Mouse (Mus musculus) bone marrow, adult 2 months (tissue): Measurements from ENCODE around the gene Gm13697.

Source experiments
- CTCF ChIP-seq: fragments of 200-500 bp; IDR thresholded peaks from 2 replicates; pipeline ENCODE4 v1.5.1; 2011; ENCODE audit warnings: low read length, control low read depth; ENCODE audit not compliant: control insufficient read depth, insufficient read depth
- POLR2A ChIP-seq: fragments of 200-500 bp; IDR thresholded peaks from 2 replicates; pipeline ENCODE4 v1.6.1; 2011; ENCODE audit warnings: low read depth, mild to moderate bottlenecking, control low read depth, low read length, borderline replicate concordance; ENCODE audit not compliant: control insufficient read depth

DNA sequence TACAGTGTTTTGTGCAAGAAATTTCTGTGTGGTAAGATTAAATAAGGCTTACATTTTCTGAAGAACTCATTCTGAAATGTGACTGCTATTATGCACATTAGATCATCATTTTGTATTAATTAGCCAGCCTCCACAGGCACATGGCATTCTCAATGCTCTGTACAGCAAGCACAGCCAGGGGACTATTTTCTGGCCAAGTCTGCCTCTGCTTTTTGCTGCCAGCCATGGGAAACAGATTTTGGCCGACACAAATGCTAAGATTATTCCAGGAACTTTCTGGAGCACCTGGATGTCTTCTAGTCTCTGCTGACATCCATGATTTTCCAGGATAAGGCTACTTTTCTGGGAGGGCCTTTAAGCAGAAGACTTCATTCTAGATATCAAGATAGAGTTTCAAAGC, 24.4 kb downstream of the Gm13697 start:
- no peak for TF ChIP-seq CTCF
- TF ChIP-seq POLR2A: no peak
